Mouse (Mus musculus) hindbrain, embryonic 13.5 days (tissue): ENCODE measurements at regions not wholly inside any gene's neighbourhood (a gene's known extent, or its start where the extent isn't known, plus 50 kb on each side); places are given as distances from the start of the nearest gene placed in this dataset.

Experiments used
- ATAC-seq: fragments of 200-750 bp; cut with Nextera tagmentation; 2 replicates; pipeline ENCODE4 v1.8.0; 2017; ENCODE audit warnings: moderate TSS enrichment; ENCODE audit not compliant: low FRiP score
- H3K27ac ChIP-seq: fragments of 300-500 bp; sonication (generic); 2 replicates; pipeline ENCODE4 v1.5.1; 2015; ENCODE audit warnings: inconsistent platforms, mild to moderate bottlenecking, moderate library complexity
- H3K27me3 ChIP-seq: fragments of 300-500 bp; sonication (generic); 2 replicates; pipeline ENCODE4 v1.6.1; 2015; ENCODE audit warnings: mild to moderate bottlenecking, inconsistent platforms
- H3K36me3 ChIP-seq: fragments of 300-500 bp; sonication (generic); 2 replicates; pipeline ENCODE4 v1.6.1; 2015; ENCODE audit warnings: mild to moderate bottlenecking, inconsistent platforms
- H3K4me1 ChIP-seq: fragments of 300-500 bp; sonication (generic); replicated peaks from 2 replicates; pipeline ENCODE4 v1.6.1; 2015; ENCODE audit warnings: inconsistent platforms
- H3K4me2 ChIP-seq: fragments of 300-500 bp; sonication (generic); 2 replicates; pipeline ENCODE4 v1.6.1; 2015; ENCODE audit warnings: inconsistent platforms, mild to moderate bottlenecking, moderate library complexity
- H3K4me3 ChIP-seq: fragments of 300-500 bp; sonication (generic); 2 replicates; pipeline ENCODE4 v1.5.1; 2015; ENCODE audit warnings: mild to moderate bottlenecking, inconsistent platforms
- H3K9ac ChIP-seq: fragments of 300-500 bp; sonication (generic); 2 replicates; pipeline ENCODE4 v1.6.1; 2015; ENCODE audit warnings: mild to moderate bottlenecking, inconsistent platforms
- H3K9me3 ChIP-seq: fragments of 300-500 bp; sonication (generic); 2 replicates; pipeline ENCODE4 v1.6.1; 2016; ENCODE audit warnings: inconsistent platforms
- WGBS: fragments of 180-500 bp; shearing (Covaris S2); methylation state at CpG from one replicate; pipeline ENCODE4 v1.1.7; 2015; 5-methylcytosine and 5-hydroxymethylcytosine counted together

DNA sequence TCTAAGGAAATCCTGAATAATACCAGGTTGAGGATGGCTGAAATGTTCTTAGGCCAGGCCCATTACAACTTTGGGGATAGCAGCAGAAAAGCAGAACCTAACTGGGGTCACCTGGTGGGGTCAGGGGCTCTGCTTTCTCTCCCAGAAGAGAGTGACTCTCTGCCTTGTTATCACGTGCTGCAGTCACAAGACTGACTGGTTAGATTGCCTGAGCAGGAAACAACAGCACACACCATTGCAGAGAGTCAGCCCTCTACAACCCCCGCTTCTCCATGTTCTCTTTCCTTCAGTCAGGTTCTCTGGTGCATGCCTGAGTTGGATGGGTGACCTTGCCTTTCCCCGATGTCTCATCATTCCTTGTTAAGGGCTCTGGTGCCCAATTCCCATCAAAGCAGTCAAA lies 91.2 kb upstream of the Hsd17b12 start:
- no peaks in the 10 kb centered on the region for H3K36me3 ChIP-seq
- H3K4me2 ChIP-seq: no peak overlapping the region
- peaks cover 18% of the 10 kb centered on the region for H3K27me3 ChIP-seq
- no peak overlapping the region for H3K4me3 ChIP-seq
- no peak overlapping the region for H3K9ac ChIP-seq
- 74% methylated on average over 3 of the region's 3 CpGs for WGBS
- H3K4me1 ChIP-seq: peaks cover 41% of the 10 kb centered on the region
- H3K27ac ChIP-seq: no peak overlapping the region
- ATAC-seq: no peak
- H3K9me3 ChIP-seq: no peaks in the 10 kb centered on the region

DNA sequence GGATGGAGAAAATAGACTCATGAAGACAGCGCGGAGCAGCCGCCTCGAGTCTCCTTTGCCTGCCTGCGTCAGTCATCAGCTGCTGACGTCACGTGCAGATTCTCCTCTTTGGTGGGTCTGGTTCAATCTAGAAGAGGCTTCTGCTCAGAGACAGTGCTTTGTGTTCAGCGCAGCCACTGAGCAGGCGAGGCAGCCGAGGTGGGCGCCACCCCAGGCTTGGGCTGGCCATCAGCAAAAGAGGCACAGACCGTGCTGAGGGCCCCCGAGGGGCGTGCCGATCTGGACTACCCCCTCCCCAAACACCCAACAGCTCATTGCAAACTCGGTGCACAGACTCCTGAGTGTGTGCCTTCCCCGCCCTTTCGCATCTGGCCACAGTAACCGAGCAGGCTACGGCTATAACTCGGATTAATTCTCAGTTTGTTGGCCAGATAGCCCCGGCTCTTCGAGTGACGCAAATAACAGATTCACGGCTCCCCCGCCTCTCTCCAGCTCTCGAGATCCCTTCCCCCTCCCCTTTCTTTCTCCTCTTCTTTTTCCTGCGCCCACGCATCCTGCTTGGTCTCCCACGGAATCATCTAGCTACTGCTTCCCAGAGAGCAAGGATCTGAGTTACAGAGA lies 89.2 kb upstream of the Hsd17b12 start:
- Histone ChIP-seq H3K27ac (peak overlapping the region; percentile 98), H3K27me3 (peaks cover 38% of the 10 kb centered on the region), H3K4me2 (peak overlapping the region; percentile 67), H3K9me3 (no peaks in the 10 kb centered on the region), H3K9ac (peak overlapping the region; percentile 74), H3K36me3 (no peaks in the 10 kb centered on the region), H3K4me3 (peak overlapping the region; percentile 49), H3K4me1 (peaks cover 59% of the 10 kb centered on the region)
- WGBS: under 1% methylated on average over 30 of the region's 30 CpGs
- ATAC-seq: peak; percentile 89

DNA sequence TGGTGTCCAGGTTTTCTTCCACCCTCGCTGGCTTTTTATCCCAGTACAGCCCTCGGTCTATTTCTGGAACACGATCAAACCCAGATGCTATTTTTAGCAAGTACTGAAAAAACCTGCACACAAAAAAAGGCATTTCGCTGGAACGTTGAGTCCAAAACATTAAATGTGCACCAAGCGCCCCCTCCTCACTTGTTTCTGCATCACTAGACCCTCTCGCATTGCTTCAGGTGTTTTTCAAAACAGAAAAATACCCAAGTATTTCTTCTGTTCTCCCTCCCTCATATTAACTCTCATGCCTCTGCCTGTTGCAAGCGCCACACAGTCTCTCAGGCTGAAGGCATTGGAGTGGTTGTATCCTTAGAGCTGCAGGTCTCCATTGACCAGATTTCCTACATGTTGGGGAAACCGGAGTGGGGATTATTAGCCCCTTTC lies 88.4 kb upstream of the Hsd17b12 start:
- H3K4me2 ChIP-seq: peak overlapping the region; percentile 67
- WGBS: 37% methylated on average over 9 of the region's 9 CpGs
- 0 out of 2 replicates have a peak, but pooled peaks have one; percentile 16 for ATAC-seq
- H3K27ac ChIP-seq: peak overlapping the region; percentile 98
- H3K9me3 ChIP-seq: no peaks in the 10 kb centered on the region
- no peaks in the 10 kb centered on the region for H3K36me3 ChIP-seq
- H3K4me1 ChIP-seq: peaks cover 65% of the 10 kb centered on the region
- H3K27me3 ChIP-seq: peaks cover 45% of the 10 kb centered on the region
- H3K9ac ChIP-seq: peak overlapping the region; percentile 74
- peak overlapping the region; percentile 49 for H3K4me3 ChIP-seq

DNA sequence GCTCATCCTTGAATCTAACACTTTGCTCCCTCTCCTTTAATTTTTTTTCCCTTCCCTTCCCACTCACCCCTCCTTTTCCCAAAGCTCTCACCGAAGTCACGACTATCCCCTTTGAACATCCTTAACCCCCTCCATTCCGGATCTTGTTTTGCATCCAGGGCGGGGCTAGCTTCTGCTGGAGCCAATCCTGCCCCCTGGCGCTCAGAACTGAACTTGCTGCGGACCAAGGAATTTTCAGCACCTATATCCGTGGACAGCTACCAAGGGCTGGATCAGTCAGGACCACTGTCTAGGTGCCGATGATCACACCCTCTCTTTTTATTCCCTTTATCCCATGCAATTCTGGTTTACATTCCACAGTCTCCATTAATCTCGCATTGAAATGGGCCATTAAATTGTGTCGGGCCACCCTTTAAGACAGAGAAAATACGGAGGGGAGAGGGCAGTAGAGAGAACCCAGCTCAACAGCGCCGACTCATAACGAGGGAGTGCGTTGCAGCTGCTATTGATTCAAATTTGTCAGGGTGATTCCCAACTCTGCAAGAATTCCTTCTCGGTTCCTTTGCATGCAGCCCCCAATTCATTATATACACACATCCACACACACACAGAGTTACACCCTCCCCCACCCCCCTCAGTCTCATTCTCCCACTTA lies 87.7 kb upstream of the Hsd17b12 start:
- H3K4me3 ChIP-seq: peak overlapping the region; percentile 49
- H3K27me3 ChIP-seq: peaks cover 53% of the 10 kb centered on the region
- peaks cover 73% of the 10 kb centered on the region for H3K4me1 ChIP-seq
- peak overlapping the region; percentile 74 for H3K9ac ChIP-seq
- peak; percentile 26 for ATAC-seq
- H3K9me3 ChIP-seq: no peaks in the 10 kb centered on the region
- H3K4me2 ChIP-seq: peak overlapping the region; percentile 67
- under 1% methylated on average over 16 of the region's 16 CpGs for WGBS
- H3K36me3 ChIP-seq: no peaks in the 10 kb centered on the region
- H3K27ac ChIP-seq: peak overlapping the region; percentile 98

DNA sequence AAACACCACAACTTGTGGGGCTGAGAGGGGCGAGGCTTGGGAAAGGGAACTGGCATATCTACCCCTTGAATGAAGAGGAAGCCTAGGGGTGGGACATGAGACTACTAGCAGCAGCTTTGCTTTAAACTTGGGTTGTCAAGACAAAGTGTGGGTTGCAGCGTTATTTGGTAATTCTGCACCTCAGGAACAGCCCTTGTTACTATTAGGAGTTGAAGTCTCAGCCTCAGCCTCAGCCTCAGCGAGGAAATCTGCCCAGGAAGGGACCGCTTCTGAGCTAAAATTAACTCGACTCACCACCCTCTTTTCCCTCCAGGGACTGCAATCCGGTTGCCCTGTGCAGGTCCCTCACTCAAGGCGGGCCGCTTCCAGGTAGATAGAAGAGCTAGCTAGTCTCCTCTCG lies 86.4 kb upstream of the Hsd17b12 start:
- Histone ChIP-seq H3K36me3 (no peaks in the 10 kb centered on the region), H3K4me1 (peaks cover 79% of the 10 kb centered on the region), H3K9ac (no peak overlapping the region), H3K9me3 (no peaks in the 10 kb centered on the region), H3K27me3 (peaks cover 66% of the 10 kb centered on the region), H3K4me3 (peak overlapping the region; percentile 49), H3K4me2 (peak overlapping the region; percentile 67), H3K27ac (no peak overlapping the region)
- 3% methylated on average over 9 of the region's 9 CpGs for WGBS
- no peak for ATAC-seq

DNA sequence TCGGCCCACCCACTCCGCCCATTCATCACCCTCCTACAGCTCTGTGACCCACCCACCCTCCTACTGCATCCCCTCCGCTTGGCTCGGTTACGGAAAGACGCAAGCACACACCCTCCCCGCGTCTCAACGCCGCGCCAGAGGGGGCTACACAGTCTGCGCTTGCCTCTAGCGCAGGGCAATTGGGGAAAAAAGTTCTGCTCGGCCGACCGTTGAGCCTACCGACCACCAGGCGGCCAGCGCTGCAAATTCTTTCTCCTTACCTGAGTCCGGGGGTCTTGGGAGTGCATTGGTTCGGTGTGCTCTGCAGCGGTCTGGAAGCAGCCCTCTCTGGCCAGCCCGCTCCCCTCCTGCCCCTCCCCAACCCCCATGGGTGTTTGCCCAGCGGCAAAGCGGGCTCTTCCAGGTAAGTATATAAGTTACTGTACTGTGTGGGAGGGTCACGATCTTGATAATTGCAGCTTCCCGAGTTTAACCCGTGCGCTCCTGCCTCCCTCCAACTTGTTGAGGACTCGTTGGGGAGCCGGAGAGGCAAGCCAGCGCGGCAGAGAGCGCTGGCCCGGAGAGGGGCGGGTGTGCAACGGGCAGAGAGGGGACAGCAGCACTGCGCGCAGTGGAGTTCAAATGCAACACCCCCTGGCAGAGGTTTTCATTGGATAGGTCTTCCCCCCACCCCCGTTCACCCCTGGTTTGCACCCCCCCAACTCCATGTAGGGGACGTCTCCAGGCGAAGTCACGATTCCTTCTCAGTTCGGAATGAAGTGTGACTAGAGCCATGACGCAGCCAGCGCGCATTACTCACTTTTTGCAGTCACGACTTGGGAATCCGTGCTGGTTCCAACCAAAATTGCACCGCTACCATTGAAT lies 85.5 kb upstream of the Hsd17b12 start:
- Histone ChIP-seq H3K36me3 (no peaks in the 10 kb centered on the region), H3K4me3 (peak overlapping the region; percentile 49), H3K4me1 (peaks cover 77% of the 10 kb centered on the region), H3K27ac (no peak overlapping the region), H3K27me3 (peaks cover 73% of the 10 kb centered on the region), H3K4me2 (peak overlapping the region; percentile 67), H3K9me3 (no peaks in the 10 kb centered on the region), H3K9ac (no peak overlapping the region)
- ATAC-seq: no peak
- under 1% methylated on average over 50 of the region's 50 CpGs for WGBS

DNA sequence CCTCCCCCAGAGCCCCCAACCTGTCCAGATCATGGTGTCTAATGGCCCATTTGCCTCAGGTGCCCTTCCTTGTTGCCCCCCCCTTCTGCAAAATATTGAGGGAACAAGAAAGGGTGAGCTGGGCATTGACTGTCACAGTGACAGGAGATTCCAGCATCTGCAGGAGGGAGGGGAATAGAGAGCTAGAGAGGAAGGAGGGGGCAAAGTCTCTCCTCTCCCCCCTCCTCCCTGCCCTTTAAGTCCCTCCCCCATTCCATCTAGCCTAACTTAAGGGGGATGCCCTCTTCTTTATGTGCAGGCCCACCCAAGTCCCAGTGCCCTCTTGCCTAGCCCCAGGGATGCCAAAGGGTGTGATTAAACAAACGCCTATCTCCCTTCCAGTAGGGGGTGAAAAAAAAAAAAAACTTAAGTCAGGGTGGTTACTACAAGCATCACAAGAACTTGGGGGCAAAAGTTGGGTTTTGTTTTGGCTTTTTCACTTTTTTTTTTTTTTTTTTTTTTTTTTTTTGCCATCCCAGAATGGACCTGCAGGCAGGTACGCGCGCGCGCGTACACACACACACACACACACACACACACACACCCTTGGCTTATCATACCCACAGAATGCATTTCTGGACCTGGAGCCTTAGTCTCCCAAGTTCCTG lies 84.8 kb upstream of the Hsd17b12 start:
- Histone ChIP-seq H3K36me3 (no peaks in the 10 kb centered on the region), H3K9me3 (no peaks in the 10 kb centered on the region), H3K4me1 (peaks cover 69% of the 10 kb centered on the region), H3K27me3 (peaks cover 78% of the 10 kb centered on the region), H3K4me2 (peak overlapping the region; percentile 84), H3K27ac (no peak overlapping the region), H3K4me3 (peak overlapping the region; percentile 49), H3K9ac (no peak overlapping the region)
- no peak for ATAC-seq
- WGBS: 1% methylated on average over 7 of the region's 7 CpGs

DNA sequence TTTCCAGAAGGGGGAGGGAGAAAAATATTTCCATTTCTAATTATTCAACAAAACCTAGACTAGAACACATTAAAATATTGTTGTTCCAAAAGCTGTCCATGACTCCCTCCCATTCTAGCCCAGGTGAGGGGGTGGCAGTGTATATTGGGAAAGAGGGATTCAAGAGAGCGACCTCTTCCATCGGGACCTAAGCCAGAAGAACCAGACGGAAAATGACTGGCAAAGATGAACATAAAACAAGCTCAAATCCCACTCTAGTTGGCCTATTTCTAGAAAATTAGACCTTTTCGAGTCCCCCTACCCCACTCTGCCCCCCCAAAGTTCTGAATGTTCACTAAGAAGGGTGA lies 84.3 kb upstream of the Hsd17b12 start:
- Histone ChIP-seq H3K9ac (no peak overlapping the region), H3K4me2 (peak overlapping the region; percentile 84), H3K9me3 (no peaks in the 10 kb centered on the region), H3K36me3 (no peaks in the 10 kb centered on the region), H3K4me1 (peaks cover 67% of the 10 kb centered on the region), H3K27ac (no peak overlapping the region), H3K4me3 (peak overlapping the region; percentile 49), H3K27me3 (peaks cover 83% of the 10 kb centered on the region)
- no peak for ATAC-seq
- WGBS: 7% methylated on average over 4 of the region's 4 CpGs

DNA sequence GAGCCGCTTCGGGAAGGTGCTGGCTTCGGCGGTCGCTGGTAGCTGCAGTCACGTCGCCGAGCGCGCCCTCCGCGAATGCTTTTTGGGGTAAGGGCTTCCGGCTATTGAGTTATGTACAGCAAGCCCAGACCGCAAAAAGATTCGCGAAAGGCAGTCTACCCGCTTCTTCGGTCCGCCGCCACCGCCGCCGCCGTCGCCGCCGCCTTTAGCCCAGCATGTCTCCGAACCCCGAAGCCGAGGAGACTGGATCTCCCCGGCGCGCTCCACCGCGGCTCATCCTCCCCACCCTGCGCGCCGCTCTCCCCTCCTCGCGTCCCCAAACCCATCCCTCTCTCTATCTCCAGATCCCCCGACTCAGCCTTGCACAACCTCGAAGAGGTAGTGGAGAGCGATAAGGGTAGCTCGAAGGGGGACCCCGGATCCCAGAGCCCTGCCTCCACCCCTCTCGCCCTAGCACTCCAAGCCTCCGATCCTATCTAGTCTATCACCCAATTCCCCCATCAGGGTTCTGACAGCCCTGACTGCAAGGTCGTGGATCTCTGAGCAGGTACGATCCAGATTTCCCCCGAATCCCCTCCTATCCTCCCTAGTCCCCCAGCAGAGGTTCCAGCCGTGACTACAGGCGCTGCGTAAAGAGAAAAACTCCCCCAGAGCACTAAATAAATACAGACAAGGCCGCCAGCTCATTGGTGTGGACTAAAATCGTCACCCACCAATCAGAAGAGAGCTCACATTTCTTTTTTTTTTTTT lies 83.7 kb upstream of the Hsd17b12 start:
- Histone ChIP-seq H3K9me3 (no peaks in the 10 kb centered on the region), H3K4me2 (peak overlapping the region; percentile 84), H3K36me3 (no peaks in the 10 kb centered on the region), H3K4me1 (peaks cover 62% of the 10 kb centered on the region), H3K9ac (peak overlapping the region; percentile 59), H3K4me3 (peak overlapping the region; percentile 49), H3K27ac (no peak overlapping the region), H3K27me3 (peaks cover 86% of the 10 kb centered on the region)
- under 1% methylated on average over 54 of the region's 55 CpGs for WGBS
- 0 out of 2 replicates have a peak, but pooled peaks have one; percentile 11 for ATAC-seq

DNA sequence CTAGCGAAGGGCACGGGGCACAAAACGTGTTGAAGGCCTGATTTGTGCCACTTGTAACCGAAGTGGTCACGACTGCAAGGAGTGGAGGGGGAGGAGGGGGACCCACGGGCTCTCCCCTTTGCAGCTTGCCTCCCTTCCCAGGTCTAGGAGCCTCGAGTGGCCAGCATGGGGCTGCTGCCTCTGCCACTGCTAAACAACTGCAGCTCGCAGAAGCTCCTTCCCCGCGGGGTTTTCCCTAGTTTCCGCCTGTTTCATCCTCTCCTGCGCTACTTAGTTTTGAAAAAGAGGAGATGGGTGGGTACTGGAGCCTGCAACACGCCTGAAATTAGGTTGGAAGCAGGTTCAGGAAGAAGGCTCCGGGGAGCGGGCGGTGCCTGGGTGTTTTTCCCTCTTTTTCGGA lies 82.6 kb upstream of the Hsd17b12 start:
- H3K9me3 ChIP-seq: no peaks in the 10 kb centered on the region
- H3K4me2 ChIP-seq: peak overlapping the region; percentile 84
- ATAC-seq: no peak
- H3K9ac ChIP-seq: 0 out of 2 replicates have a peak overlapping the region, but pooled peaks have one; percentile 19
- H3K36me3 ChIP-seq: no peaks in the 10 kb centered on the region
- no peak overlapping the region for H3K27ac ChIP-seq
- H3K27me3 ChIP-seq: peaks cover 90% of the 10 kb centered on the region
- peak overlapping the region; percentile 49 for H3K4me3 ChIP-seq
- H3K4me1 ChIP-seq: peaks cover 51% of the 10 kb centered on the region
- 4% methylated on average over 17 of the region's 17 CpGs for WGBS

DNA sequence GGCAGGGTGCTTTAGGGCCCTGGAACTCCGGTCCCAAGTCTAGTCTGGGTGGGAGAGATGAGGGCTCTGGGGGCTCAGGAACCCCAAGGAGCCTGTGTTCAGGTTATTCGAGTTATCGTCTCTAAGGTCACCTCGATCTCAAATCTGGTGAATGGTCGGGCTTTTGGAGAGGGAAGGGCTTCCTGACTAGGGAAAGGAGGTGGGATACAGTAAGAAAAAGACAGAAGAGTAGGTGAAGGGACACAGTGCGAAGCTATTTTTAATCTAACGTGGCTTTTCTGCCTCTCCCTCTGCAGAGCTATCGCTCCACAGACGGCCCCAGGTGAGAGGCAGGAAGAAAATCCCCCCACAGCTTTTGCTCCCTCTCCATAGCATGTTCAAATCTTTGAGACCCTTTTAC lies 81.8 kb upstream of the Hsd17b12 start:
- 0 out of 2 replicates have a peak overlapping the region, but pooled peaks have one; percentile 49 for H3K4me3 ChIP-seq
- no peak for ATAC-seq
- peaks cover 83% of the 10 kb centered on the region for H3K27me3 ChIP-seq
- no peak overlapping the region for H3K9ac ChIP-seq
- H3K9me3 ChIP-seq: no peaks in the 10 kb centered on the region
- H3K4me1 ChIP-seq: peaks cover 44% of the 10 kb centered on the region
- no peak overlapping the region for H3K27ac ChIP-seq
- no peaks in the 10 kb centered on the region for H3K36me3 ChIP-seq
- WGBS: 12% methylated on average over 9 of the region's 9 CpGs
- no peak overlapping the region for H3K4me2 ChIP-seq
